Mouse (Mus musculus): ENCODE measurements around the gene Napsa. TPM values are rescaled to one million over a fixed set of nuclear protein-coding genes. Genes with fewer than 3 reads are reported as not detected.

Napsa gene
- polyA plus RNA-seq, 1 experiment, result 256 TPM

- no peak overlapping the region for H3K4me3 ChIP-seq (ENCODE audit: extremely low read depth, insufficient read depth, insufficient read length)
- WGBS, result 43% methylated on average over 7 of the region's 7 CpGs
- no peak overlapping the region for H3K27ac ChIP-seq (ENCODE audit: insufficient read depth, low read length)
- H3K4me1 ChIP-seq (ENCODE audit: control insufficient read depth, insufficient read depth, insufficient read length), result 0 out of 2 replicates have a peak, but pooled peaks cover 2% of the 10 kb centered on the region
- DNase-seq (ENCODE audit: low read depth in 1 of 2, low spot score in 2 of 2), result no peak
- no peak for TF ChIP-seq CTCF (IDR thresholded peaks at IDR 0.05; ENCODE audit: extremely low read depth, insufficient read depth, insufficient read length, insufficient replicate concordance)
- TF ChIP-seq POLR2A (IDR thresholded peaks at IDR 0.05; ENCODE audit: low read depth, low read length), result no peak
- H3K36me3 ChIP-seq (ENCODE audit: control insufficient read depth, insufficient read depth, low read length), result no peaks in the 10 kb centered on the region
- H3K27me3 ChIP-seq (ENCODE audit: control insufficient read depth, insufficient read depth, low read length), result peaks cover 30% of the 10 kb centered on the region
Measured at GRCm38 (mm10) chr7:44605436-44605835, 33.3 kb downstream of the Napsa start.

GRCm38 (mm10) chr7:44606171-44606901, 34.2 kb downstream of the Napsa start:
- no peak for TF ChIP-seq POLR2A (IDR thresholded peaks at IDR 0.05; ENCODE audit: low read depth, low read length)
- TF ChIP-seq CTCF (IDR thresholded peaks at IDR 0.05; ENCODE audit: extremely low read depth, insufficient read depth, insufficient read length, insufficient replicate concordance), result no peak
- no peak for DNase-seq (ENCODE audit: low read depth in 1 of 2, low spot score in 2 of 2)
- Histone ChIP-seq H3K4me1 (ENCODE audit: control insufficient read depth, insufficient read depth, insufficient read length) (0 out of 2 replicates have a peak, but pooled peaks cover 2% of the 10 kb centered on the region), H3K27ac (ENCODE audit: insufficient read depth, low read length) (no peak overlapping the region), H3K27me3 (ENCODE audit: control insufficient read depth, insufficient read depth, low read length) (peaks cover 30% of the 10 kb centered on the region), H3K36me3 (ENCODE audit: control insufficient read depth, insufficient read depth, low read length) (no peaks in the 10 kb centered on the region), H3K4me3 (ENCODE audit: extremely low read depth, insufficient read depth, insufficient read length) (no peak overlapping the region)
- WGBS, result 11% methylated on average over 29 of the region's 29 CpGs

- Histone ChIP-seq H3K36me3 (ENCODE audit: control insufficient read depth, insufficient read depth, low read length) (no peaks in the 10 kb centered on the region), H3K4me3 (ENCODE audit: extremely low read depth, insufficient read depth, insufficient read length) (no peak overlapping the region), H3K27ac (ENCODE audit: insufficient read depth, low read length) (no peak overlapping the region), H3K27me3 (ENCODE audit: control insufficient read depth, insufficient read depth, low read length) (peaks cover 3% of the 10 kb centered on the region), H3K4me1 (ENCODE audit: control insufficient read depth, insufficient read depth, insufficient read length) (no peaks in the 10 kb centered on the region)
- TF ChIP-seq CTCF (IDR thresholded peaks at IDR 0.05; ENCODE audit: extremely low read depth, insufficient read depth, insufficient read length, insufficient replicate concordance), result no peak
- TF ChIP-seq POLR2A (IDR thresholded peaks at IDR 0.05; ENCODE audit: low read depth, low read length), result no peak
- DNase-seq (ENCODE audit: low read depth in 1 of 2, low spot score in 2 of 2), result no peak
- WGBS, result 67% methylated on average over 7 of the region's 7 CpGs
Measured at GRCm38 (mm10) chr7:44612192-44612591, 40.0 kb downstream of the Napsa start.

- DNase-seq (ENCODE audit: low read depth in 1 of 2, low spot score in 2 of 2), result no peak
- Histone ChIP-seq H3K4me1 (ENCODE audit: control insufficient read depth, insufficient read depth, insufficient read length) (no peaks in the 10 kb centered on the region), H3K36me3 (ENCODE audit: control insufficient read depth, insufficient read depth, low read length) (no peaks in the 10 kb centered on the region), H3K27ac (ENCODE audit: insufficient read depth, low read length) (no peak overlapping the region), H3K4me3 (ENCODE audit: extremely low read depth, insufficient read depth, insufficient read length) (no peak overlapping the region), H3K27me3 (ENCODE audit: control insufficient read depth, insufficient read depth, low read length) (peaks cover 3% of the 10 kb centered on the region)
- WGBS, result 13% methylated on average over 20 of the region's 20 CpGs
- TF ChIP-seq CTCF (IDR thresholded peaks at IDR 0.05; ENCODE audit: extremely low read depth, insufficient read depth, insufficient read length, insufficient replicate concordance) (no peak), POLR2A (IDR thresholded peaks at IDR 0.05; ENCODE audit: low read depth, low read length) (no peak)
Measured at GRCm38 (mm10) chr7:44614041-44614688, 42.0 kb downstream of the Napsa start.

- Histone ChIP-seq H3K4me3 (ENCODE audit: extremely low read depth, insufficient read depth, insufficient read length) (no peak overlapping the region), H3K27ac (ENCODE audit: insufficient read depth, low read length) (no peak overlapping the region), H3K27me3 (ENCODE audit: control insufficient read depth, insufficient read depth, low read length) (peaks cover 3% of the 10 kb centered on the region), H3K36me3 (ENCODE audit: control insufficient read depth, insufficient read depth, low read length) (no peaks in the 10 kb centered on the region), H3K4me1 (ENCODE audit: control insufficient read depth, insufficient read depth, insufficient read length) (no peaks in the 10 kb centered on the region)
- no peak for TF ChIP-seq POLR2A (IDR thresholded peaks at IDR 0.05; ENCODE audit: low read depth, low read length)
- no peak for TF ChIP-seq CTCF (IDR thresholded peaks at IDR 0.05; ENCODE audit: extremely low read depth, insufficient read depth, insufficient read length, insufficient replicate concordance)
- DNase-seq (ENCODE audit: low read depth in 1 of 2, low spot score in 2 of 2), result no peak
- WGBS, result 12% methylated on average over 10 of the region's 10 CpGs
Measured at GRCm38 (mm10) chr7:44615309-44615708, 43.1 kb downstream of the Napsa start.

- TF ChIP-seq CTCF (IDR thresholded peaks at IDR 0.05; ENCODE audit: extremely low read depth, insufficient read depth, insufficient read length, insufficient replicate concordance), result no peak
- no peak for TF ChIP-seq POLR2A (IDR thresholded peaks at IDR 0.05; ENCODE audit: low read depth, low read length)
- peaks cover 3% of the 10 kb centered on the region for H3K27me3 ChIP-seq (ENCODE audit: control insufficient read depth, insufficient read depth, low read length)
- H3K27ac ChIP-seq (ENCODE audit: insufficient read depth, low read length), result no peak overlapping the region
- H3K4me1 ChIP-seq (ENCODE audit: control insufficient read depth, insufficient read depth, insufficient read length), result no peaks in the 10 kb centered on the region
- no peak overlapping the region for H3K4me3 ChIP-seq (ENCODE audit: extremely low read depth, insufficient read depth, insufficient read length)
- no peak for DNase-seq (ENCODE audit: low read depth in 1 of 2, low spot score in 2 of 2)
- 85% methylated on average over 14 of the region's 14 CpGs for WGBS
- H3K36me3 ChIP-seq (ENCODE audit: control insufficient read depth, insufficient read depth, low read length), result no peaks in the 10 kb centered on the region
Measured at GRCm38 (mm10) chr7:44615987-44616386, 43.8 kb downstream of the Napsa start.

GRCm38 (mm10) chr7:44617059-44617458, 44.9 kb downstream of the Napsa start:
- Histone ChIP-seq H3K4me1 (ENCODE audit: control insufficient read depth, insufficient read depth, insufficient read length) (no peaks in the 10 kb centered on the region), H3K27ac (ENCODE audit: insufficient read depth, low read length) (no peak overlapping the region), H3K4me3 (ENCODE audit: extremely low read depth, insufficient read depth, insufficient read length) (no peak overlapping the region), H3K36me3 (ENCODE audit: control insufficient read depth, insufficient read depth, low read length) (no peaks in the 10 kb centered on the region), H3K27me3 (ENCODE audit: control insufficient read depth, insufficient read depth, low read length) (peaks cover 3% of the 10 kb centered on the region)
- WGBS, result 78% methylated on average over 3 of the region's 3 CpGs
- no peak for DNase-seq (ENCODE audit: low read depth in 1 of 2, low spot score in 2 of 2)
- TF ChIP-seq POLR2A (IDR thresholded peaks at IDR 0.05; ENCODE audit: low read depth, low read length) (no peak), CTCF (IDR thresholded peaks at IDR 0.05; ENCODE audit: extremely low read depth, insufficient read depth, insufficient read length, insufficient replicate concordance) (no peak)
